ENCODE assay signal across 12 mouse cellular contexts in the genomic region with DNA sequence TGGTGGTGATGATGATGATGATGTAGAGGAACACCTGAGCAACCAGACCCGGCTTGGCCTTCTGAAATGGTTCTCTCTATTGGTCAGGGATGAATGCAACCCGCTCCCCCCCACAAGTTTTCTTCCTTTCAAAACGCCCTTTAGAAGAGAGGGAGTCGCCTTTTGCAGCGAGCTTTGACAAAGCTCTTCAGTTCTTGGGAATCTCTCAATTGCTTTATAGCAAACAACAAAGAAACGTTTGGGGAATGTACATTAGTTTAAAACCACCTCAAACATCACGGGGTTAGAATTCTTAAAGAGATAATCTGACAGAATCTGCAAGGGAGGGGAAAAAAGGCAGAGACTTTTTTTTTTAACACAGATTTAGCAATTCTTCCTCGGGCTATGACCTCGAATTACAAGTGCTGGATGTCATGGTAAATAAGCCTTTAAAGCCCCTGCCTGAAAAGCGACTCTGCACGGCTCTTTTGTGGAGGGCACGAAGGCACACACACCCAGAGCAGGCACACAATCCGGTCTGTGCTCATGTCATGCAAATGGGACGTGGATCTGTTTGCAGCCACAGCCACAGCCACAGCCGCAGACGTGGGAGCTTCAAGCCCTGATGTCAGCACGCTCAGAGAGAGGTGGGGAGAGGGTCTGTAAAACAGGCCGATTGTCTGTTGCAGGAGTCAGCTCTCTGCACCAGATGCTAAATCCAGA.
DNase-seq lines count a peak whose midpoint lies in the region; ATAC-seq and TF ChIP-seq lines count a peak whose summit lies in the region.
"Had no signal": no experiment of that assay in that cellular context is flagged by ENCODE, and none has a peak within 500 bp of the region (broad histone marks: within the 10 kb centered on the region; RNA-seq: fewer than 3 reads in every experiment).

No protein-coding gene starts in this region.

- ATAC-seq in embryonic facial prominence, embryonic 12.5 days (ENCODE audit: insufficient number of reproducible peaks, insufficient read depth, low FRiP score, low TSS enrichment): peak; percentile 67; the same call in 1 of the 2 replicates
- ATAC-seq in midbrain, embryonic 14.5 days (ENCODE audit: low FRiP score, low TSS enrichment): peak; percentile 60; the same call in 1 of the 2 replicates
- ATAC-seq in stomach, postnatal 0 days (ENCODE audit: low FRiP score, low TSS enrichment): peak; percentile 35; the same call in 1 of the 2 replicates
- ATAC-seq in monocyte, adult 5-6 weeks (replicated peaks; ENCODE audit: insufficient number of reproducible peaks, low FRiP score, low TSS enrichment, poor library complexity, severe bottlenecking): no peak
- no peak for ATAC-seq in megakaryocyte progenitor cell, adult 5-6 weeks (replicated peaks; ENCODE audit: poor library complexity)

- no peak overlapping the region for H3K4me3 ChIP-seq in embryonic facial prominence, embryonic 12.5 days
- peak overlapping the region; percentile 31 for H3K4me3 ChIP-seq in hindbrain, embryonic 10.5 days
- no peak overlapping the region for H3K4me3 ChIP-seq in midbrain, embryonic 14.5 days (replicated peaks; ENCODE audit: low read depth, low read length)
- H3K4me3 ChIP-seq in stomach, postnatal 0 days (ENCODE audit: low read depth, low read length): no peak overlapping the region
- H3K4me3 ChIP-seq: liver, embryonic 13.5 days had no signal

- no peaks in the 10 kb centered on the region for H3K36me3 ChIP-seq in embryonic facial prominence, embryonic 12.5 days
- H3K36me3 ChIP-seq in hindbrain, embryonic 10.5 days: no peaks in the 10 kb centered on the region
- no peaks in the 10 kb centered on the region for H3K36me3 ChIP-seq in midbrain, embryonic 14.5 days (ENCODE audit: control insufficient read depth, insufficient read depth, low read length)
- no peaks in the 10 kb centered on the region for H3K36me3 ChIP-seq in stomach, postnatal 0 days (ENCODE audit: control insufficient read depth, insufficient read depth, low read length)
- H3K36me3 ChIP-seq: liver, embryonic 13.5 days had no signal

- H3K4me1 ChIP-seq in embryonic facial prominence, embryonic 12.5 days: peaks cover 15% of the 10 kb centered on the region
- H3K4me1 ChIP-seq in hindbrain, embryonic 10.5 days (replicated peaks): peaks cover 27% of the 10 kb centered on the region
- peaks cover 17% of the 10 kb centered on the region for H3K4me1 ChIP-seq in midbrain, embryonic 14.5 days (ENCODE audit: control insufficient read depth, insufficient read depth, low read length)
- no peaks in the 10 kb centered on the region for H3K4me1 ChIP-seq in stomach, postnatal 0 days (replicated peaks; ENCODE audit: control insufficient read depth, insufficient read depth)
- H3K4me1 ChIP-seq: liver, embryonic 13.5 days had no signal

- WGBS in embryonic facial prominence, embryonic 12.5 days: 17% methylated on average over 18 of the region's 18 CpGs
- WGBS in hindbrain, embryonic 10.5 days: 19% methylated on average over 18 of the region's 18 CpGs
- WGBS in midbrain, embryonic 14.5 days: 3% methylated on average over 18 of the region's 18 CpGs
- 32% methylated on average over 18 of the region's 18 CpGs for WGBS in stomach, postnatal 0 days

- peak; percentile 64 for DNase-seq in hindbrain, embryonic 10.5 days (ENCODE audit: low spot score)
- peak; percentile 80 for DNase-seq in midbrain, embryonic 14.5 days
- no peak for DNase-seq in stomach, postnatal 0 days (ENCODE audit: low spot score)
- DNase-seq in kidney, postnatal 36 days: no peak
- DNase-seq: cerebellum, adult 9-11 months; gastrocnemius, postnatal 25 days; thymus, postnatal 14 days had no signal

- H3K4me2 ChIP-seq in embryonic facial prominence, embryonic 12.5 days (replicated peaks): peak overlapping the region; percentile 29; the same call in 1 of the 2 replicates
- peak overlapping the region; percentile 29 for H3K4me2 ChIP-seq in midbrain, embryonic 14.5 days (ENCODE audit: low read length)
- no peak overlapping the region for H3K4me2 ChIP-seq in stomach, postnatal 0 days (replicated peaks; ENCODE audit: low read depth)
- H3K4me2 ChIP-seq: liver, embryonic 13.5 days had no signal

- no peaks in the 10 kb centered on the region for H3K9me3 ChIP-seq in embryonic facial prominence, embryonic 12.5 days
- no peaks in the 10 kb centered on the region for H3K9me3 ChIP-seq in hindbrain, embryonic 10.5 days
- H3K9me3 ChIP-seq in midbrain, embryonic 14.5 days (ENCODE audit: control insufficient read depth, low read length): no peaks in the 10 kb centered on the region
- no peaks in the 10 kb centered on the region for H3K9me3 ChIP-seq in stomach, postnatal 0 days (ENCODE audit: control insufficient read depth, low read length)
- H3K9me3 ChIP-seq: liver, embryonic 13.5 days had no signal

- H3K9ac ChIP-seq in embryonic facial prominence, embryonic 12.5 days: no peak overlapping the region
- peak overlapping the region; percentile 14; the same call in 1 of the 2 replicates for H3K9ac ChIP-seq in midbrain, embryonic 14.5 days (replicated peaks; ENCODE audit: low read length)
- H3K9ac ChIP-seq in stomach, postnatal 0 days (ENCODE audit: low read length): no peak overlapping the region
- H3K9ac ChIP-seq: liver, embryonic 13.5 days had no signal

- TF ChIP-seq CTCF in stomach, postnatal 0 days (IDR thresholded peaks at IDR 0.05; ENCODE audit: low read depth): no peak

- H3K27me3 ChIP-seq in embryonic facial prominence, embryonic 12.5 days: no peaks in the 10 kb centered on the region; the same call in 1 of the 2 replicates
- peaks cover 47% of the 10 kb centered on the region for H3K27me3 ChIP-seq in hindbrain, embryonic 10.5 days (ENCODE audit: insufficient read depth, poor library complexity, severe bottlenecking)
- H3K27me3 ChIP-seq in midbrain, embryonic 14.5 days (ENCODE audit: control insufficient read depth, insufficient read depth, low read length): peaks cover 66% of the 10 kb centered on the region
- H3K27me3 ChIP-seq in stomach, postnatal 0 days (ENCODE audit: control insufficient read depth, insufficient read depth, low read length): no peaks in the 10 kb centered on the region
- H3K27me3 ChIP-seq: liver, embryonic 13.5 days had no signal

- H3K27ac ChIP-seq in embryonic facial prominence, embryonic 12.5 days: peak overlapping the region; percentile 54; the same call in 1 of the 2 replicates
- H3K27ac ChIP-seq in hindbrain, embryonic 10.5 days: peak overlapping the region; percentile 57
- H3K27ac ChIP-seq in midbrain, embryonic 14.5 days (replicated peaks; ENCODE audit: low read depth, low read length): no peak overlapping the region
- H3K27ac ChIP-seq in stomach, postnatal 0 days (replicated peaks): no peak overlapping the region
- H3K27ac ChIP-seq: liver, embryonic 13.5 days; macrophage had no signal

- TF ChIP-seq EP300 in stomach, postnatal 0 days (optimal IDR thresholded peaks at IDR 0.05): peak; percentile 62

Comparison
In these comparisons a context has a peak if more than half of its experiments do, and no peak if none do; other contexts are left out.
1. ATAC-seq: peak in embryonic facial prominence, embryonic 12.5 days (single experiment), midbrain, embryonic 14.5 days (single experiment) and stomach, postnatal 0 days (single experiment); none in monocyte, adult 5-6 weeks (single experiment) and megakaryocyte progenitor cell, adult 5-6 weeks (single experiment).
2. H3K27ac ChIP-seq: peak in embryonic facial prominence, embryonic 12.5 days (single experiment) and hindbrain, embryonic 10.5 days (single experiment); none in midbrain, embryonic 14.5 days (single experiment) and stomach, postnatal 0 days (single experiment).
3. DNase-seq: peak in hindbrain, embryonic 10.5 days (single experiment) and midbrain, embryonic 14.5 days (single experiment); none in stomach, postnatal 0 days (single experiment) and kidney, postnatal 36 days (0 of 2).